Mouse (Mus musculus) left cerebral cortex, adult 9 months (tissue): ENCODE measurements around the gene Slc2a6.

Experiments
- DNase-seq, 2 experiments: peaks; one replicate each; pipeline ENCODE4 v3.0.0; 2022; ENCODE audit warnings: low spot score in 2 of 2

Gene Slc2a6

GRCm38 (mm10) chr2:27027618-27028436 lies at the start of gene Slc2a6:
Slc2a6 (minus strand) TSS chr2:27027998.
- peak; percentile 83 to 92 for DNase-seq

DNA sequence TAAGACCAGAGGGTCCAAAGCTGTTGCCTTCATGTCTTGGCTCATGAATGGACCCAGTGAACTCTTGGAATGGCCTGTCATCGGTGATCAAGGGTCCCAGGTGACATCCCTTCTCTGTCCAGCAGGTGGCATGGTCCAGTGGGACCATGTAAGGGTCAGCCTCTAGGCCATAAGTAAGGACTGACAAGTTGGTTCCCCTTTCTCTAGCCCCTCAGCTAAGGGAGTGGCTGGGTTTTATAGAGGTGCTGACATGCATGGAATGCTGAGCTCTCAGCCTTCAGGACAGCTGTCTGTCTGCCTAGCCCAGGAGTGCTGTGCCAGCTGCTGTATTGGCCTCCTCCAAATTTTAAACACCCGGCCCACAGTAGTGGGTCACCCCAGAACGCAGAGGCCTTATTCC lies 47.7 kb upstream of the Slc2a6 start:
- DNase-seq = no peak

GRCm38 (mm10) chr2:27074804-27075203 lies 47.0 kb upstream of the Slc2a6 start:
- no peak for DNase-seq

DNA sequence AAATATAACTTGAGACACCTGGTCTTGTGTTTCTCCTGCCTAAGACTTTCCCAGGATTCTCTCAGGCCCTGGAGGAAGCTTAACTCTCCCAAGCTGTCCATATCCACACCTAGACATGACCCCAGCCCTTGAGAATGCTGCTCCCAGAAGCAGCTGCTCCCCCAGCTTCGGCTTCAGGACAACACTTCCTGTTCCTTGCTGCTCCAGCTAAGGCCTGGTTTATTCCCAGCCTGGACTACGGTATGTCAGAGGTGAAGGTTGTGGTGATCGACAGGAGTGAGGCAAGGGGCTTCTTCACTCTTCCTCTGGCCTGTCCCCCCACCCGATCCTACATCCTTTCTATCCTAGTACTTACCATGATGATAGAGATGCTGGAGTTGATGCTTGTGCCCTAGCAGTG lies 45.6 kb upstream of the Slc2a6 start:
- no peak for DNase-seq

DNA sequence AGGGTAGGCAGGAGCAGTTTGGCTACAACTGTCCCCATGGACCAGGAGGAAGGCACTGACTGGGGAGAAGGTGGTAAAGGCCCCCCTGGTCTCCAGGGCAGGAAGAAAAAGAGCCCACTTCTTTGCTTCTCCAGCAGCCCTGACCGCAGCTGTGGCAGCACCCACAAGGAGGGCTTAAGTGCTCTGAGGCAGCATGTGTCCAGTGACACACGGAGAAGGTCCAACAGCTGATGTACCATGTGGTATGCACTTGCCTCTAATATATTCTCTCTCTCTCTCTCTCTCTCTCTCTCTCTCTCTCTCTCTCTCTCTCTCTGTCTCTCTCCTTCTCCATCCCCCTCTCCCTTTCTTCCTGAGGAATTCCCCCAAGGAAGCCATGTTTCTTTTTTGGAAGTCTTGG lies 44.2 kb upstream of the Slc2a6 start, which contains the start of gene Mymk:
TSS of gene Mymk (minus strand) at position 202 of the 400 bp plus-strand sequence.
- DNase-seq = no peak

- DNase-seq = peak; percentile 46 to 91
Observed at GRCm38 (mm10) chr2:27071137-27071536, 43.3 kb upstream of the Slc2a6 start.

GRCm38 (mm10) chr2:27070247-27070813 lies 42.5 kb upstream of the Slc2a6 start:
- no peak for DNase-seq

DNA sequence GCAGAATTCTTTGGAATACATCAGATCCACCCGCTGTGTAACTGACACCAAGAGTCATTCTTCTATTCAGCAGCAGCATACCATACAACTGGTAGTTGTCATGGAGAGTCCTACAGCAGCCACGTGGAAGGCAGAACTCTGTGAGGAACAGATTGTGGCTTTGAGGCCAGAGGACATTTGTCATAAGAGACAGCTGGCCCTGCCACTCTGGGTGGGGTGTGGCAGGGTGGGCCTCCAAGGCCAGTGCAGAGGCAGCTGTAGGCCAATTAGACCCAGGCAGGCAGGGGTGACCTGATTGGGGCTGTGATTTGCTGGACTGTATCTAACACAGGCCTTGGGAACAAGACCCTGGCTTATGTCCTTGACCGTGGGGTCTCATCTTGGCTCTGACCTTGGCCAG lies 41.8 kb upstream of the Slc2a6 start:
- DNase-seq = no peak

GRCm38 (mm10) chr2:27067996-27068395 lies 40.2 kb upstream of the Slc2a6 start:
- no peak for DNase-seq

- no peak for DNase-seq
Observed at GRCm38 (mm10) chr2:27067124-27067523, 39.3 kb upstream of the Slc2a6 start.

- no peak for DNase-seq
Observed at GRCm38 (mm10) chr2:27059187-27059586, 31.4 kb upstream of the Slc2a6 start.

DNA sequence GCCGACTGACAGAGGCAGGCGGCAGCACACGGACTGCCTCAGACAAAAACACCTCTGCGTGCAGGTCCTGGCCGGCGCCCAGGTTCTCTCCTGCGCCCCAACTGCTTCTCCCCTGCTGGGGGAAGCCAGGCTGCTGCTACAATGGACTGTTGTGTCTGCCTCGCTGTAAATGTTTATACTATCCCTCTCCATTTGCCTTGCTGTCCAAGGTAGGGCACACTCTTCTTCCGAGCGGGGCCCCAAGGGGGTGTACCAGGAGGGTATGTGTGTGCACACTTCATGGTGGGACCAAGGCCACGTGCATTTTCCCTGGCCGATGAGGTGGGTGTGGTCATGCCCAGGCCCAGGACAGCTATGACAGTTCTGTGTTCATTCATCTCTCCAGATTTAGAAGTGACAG lies 31.0 kb upstream of the Slc2a6 start:
- DNase-seq = no peak

- no peak for DNase-seq
Observed at GRCm38 (mm10) chr2:27058251-27058650, 30.5 kb upstream of the Slc2a6 start.

- no peak for DNase-seq
Observed at GRCm38 (mm10) chr2:27049408-27049807, 21.6 kb upstream of the Slc2a6 start.

DNA sequence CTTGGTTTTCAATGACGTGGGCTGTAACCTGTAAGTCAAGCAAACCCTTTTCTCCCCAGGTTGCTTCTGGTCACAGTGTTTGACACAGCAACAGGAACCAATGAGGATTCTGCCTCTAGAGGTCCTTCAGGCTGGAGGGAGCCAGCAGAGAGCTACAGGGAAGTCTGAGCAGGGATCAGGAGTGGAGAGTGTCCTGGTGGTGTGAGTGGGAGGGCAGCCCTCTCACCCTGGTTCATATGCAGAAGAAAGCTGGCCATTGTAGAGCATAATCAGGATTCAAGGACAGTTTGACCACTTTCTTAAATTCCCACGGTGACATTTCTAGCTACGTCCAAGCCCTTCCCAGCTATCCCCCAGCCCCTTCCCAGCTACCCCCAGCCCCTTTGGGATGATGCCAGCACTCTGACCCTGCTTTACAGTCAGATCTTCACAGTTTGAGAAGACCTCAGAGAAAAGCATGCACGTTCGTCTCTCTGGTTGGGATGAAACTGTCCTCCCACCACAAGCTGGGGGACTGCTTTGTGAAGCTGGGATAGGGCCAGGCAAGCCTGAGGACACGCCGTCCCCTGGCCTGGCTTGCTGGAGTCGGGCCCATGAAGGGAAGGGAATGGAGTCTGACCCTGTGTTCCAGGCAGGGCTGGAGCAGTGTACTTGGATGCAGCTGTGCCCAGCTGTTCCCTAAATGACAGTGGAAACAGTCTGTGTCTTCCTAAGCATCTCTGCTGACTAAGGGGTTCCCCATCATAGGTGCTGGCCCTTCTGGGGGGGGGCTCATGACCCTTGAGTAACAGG lies 18.4 kb upstream of the Slc2a6 start:
- no peak for DNase-seq

DNA sequence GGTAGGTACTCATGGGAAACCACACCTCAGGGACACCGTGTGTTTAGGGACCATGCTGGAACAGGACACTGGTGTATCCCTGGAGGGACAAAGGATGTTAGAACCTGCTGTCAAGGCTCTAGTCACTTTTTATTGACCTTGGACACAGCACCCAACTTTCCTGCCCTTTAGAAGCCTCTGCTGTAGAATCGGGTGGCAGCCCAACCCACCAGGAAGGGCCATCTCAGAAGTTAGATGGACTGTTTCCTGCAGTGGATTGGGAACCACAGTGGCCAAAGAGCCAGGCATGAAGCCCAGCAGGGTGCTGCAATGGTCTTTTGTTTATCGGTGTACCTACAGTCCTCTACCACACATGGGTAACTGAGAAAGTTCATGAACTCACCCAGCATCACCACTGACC lies 16.8 kb upstream of the Slc2a6 start:
- no peak for DNase-seq

DNA sequence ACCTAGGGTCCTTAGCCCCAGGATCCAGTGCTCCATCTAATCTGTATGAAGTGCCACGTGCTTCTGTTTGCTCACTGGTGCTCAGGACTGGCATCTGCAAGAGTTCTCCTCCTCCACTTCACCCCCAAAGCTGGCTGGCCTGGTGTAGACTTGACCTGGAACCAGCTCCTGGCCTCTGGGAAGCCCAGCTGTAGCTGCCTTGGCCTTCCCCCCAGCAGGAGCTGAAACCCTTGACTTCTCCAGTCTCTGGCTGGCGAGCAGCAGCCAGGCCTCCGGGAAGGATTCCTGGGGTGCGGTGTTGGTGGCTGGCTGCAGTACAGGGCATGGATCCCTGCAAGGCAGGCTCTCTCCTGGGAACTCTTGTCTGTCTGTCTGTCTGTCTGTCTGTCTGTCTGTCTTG lies 16.4 kb upstream of the Slc2a6 start:
- DNase-seq = no peak

GRCm38 (mm10) chr2:27043461-27043860 lies 15.7 kb upstream of the Slc2a6 start:
- DNase-seq = peak; percentile 53 to 93

GRCm38 (mm10) chr2:27042131-27042844 lies 14.5 kb upstream of the Slc2a6 start:
- DNase-seq = no peak

DNA sequence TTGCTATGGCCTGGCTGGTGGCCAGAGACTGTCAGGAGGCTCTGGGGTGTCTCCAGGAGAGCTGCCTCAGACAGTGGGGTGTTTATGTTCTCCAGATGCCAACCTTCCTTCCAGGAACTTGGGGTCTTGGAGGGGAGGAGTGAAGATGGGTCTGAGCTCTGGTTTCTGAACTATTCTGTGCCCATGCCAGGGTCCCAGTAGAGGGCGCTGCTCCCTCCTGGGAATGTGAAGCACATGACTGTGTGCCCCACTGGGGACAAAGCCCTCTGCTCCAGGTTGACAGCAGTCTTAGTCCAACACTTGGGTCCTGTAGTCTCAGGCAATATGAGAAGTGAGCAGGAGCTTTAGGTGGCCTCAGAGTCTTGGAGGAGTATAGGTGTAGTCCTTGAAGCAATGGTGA lies 11.5 kb upstream of the Slc2a6 start:
- no peak for DNase-seq

- DNase-seq = peak in 1 of 2 experiments; percentile 82
Observed at GRCm38 (mm10) chr2:27038596-27038995, 10.8 kb upstream of the Slc2a6 start.

- no peak for DNase-seq
Observed at GRCm38 (mm10) chr2:27037008-27037407, 9.2 kb upstream of the Slc2a6 start.
